12 mouse cellular contexts compared by ENCODE assay signal in genomic region chrX:73343802-73344201, GRCm38 (mm10). TPM values are rescaled to one million over a fixed set of nuclear protein-coding genes. Genes with fewer than 3 reads are reported as not detected.
DNase-seq lines count a peak whose midpoint lies in the region; ATAC-seq and TF ChIP-seq lines count a peak whose summit lies in the region.
"Had no signal": no experiment of that assay in that cellular context is flagged by ENCODE, and none has a peak within 500 bp of the region (broad histone marks: within the 10 kb centered on the region; RNA-seq: fewer than 3 reads in every experiment).

No protein-coding gene starts in this region.

- no peak overlapping the region for H3K9ac ChIP-seq in heart, postnatal 0 days (replicated peaks; ENCODE audit: low read depth, low read length)
- H3K9ac ChIP-seq in hindbrain, postnatal 0 days (replicated peaks; ENCODE audit: low read length), result no peak overlapping the region
- H3K9ac ChIP-seq in midbrain, embryonic 15.5 days, result no peak overlapping the region

- no peak for TF ChIP-seq EP300 in heart, postnatal 0 days (IDR thresholded peaks at IDR 0.05; ENCODE audit: low read depth)

- H3K4me2 ChIP-seq in heart, postnatal 0 days (ENCODE audit: low read depth, low read length), result peak overlapping the region; percentile 67; the same call in 1 of the 2 replicates
- peak overlapping the region; percentile 60 for H3K4me2 ChIP-seq in hindbrain, postnatal 0 days (ENCODE audit: low read depth, low read length)
- H3K4me2 ChIP-seq in midbrain, embryonic 15.5 days, result peak overlapping the region; percentile 60; the same call in 1 of the 2 replicates

- TF ChIP-seq CTCF in heart, postnatal 0 days (IDR thresholded peaks at IDR 0.05; ENCODE audit: low read depth), result no peak
- no peak for TF ChIP-seq CTCF in cortical plate, adult 2 months (IDR thresholded peaks at IDR 0.05; ENCODE audit: extremely low read depth, insufficient read depth, low read length)
- no peak for TF ChIP-seq CTCF in hindbrain, postnatal 0 days (IDR thresholded peaks at IDR 0.05; ENCODE audit: low read depth)

- intact Hi-C loops in heart, postnatal 14 days (cut with DNase I), result loop anchor here (10.0 kb wide), 1 partner anchor 119 kb away; the partner anchor contains the start of gene F8a

- no peaks in the 10 kb centered on the region for H3K27me3 ChIP-seq in heart, postnatal 0 days (ENCODE audit: control insufficient read depth, insufficient read depth, low read length)
- no peaks in the 10 kb centered on the region for H3K27me3 ChIP-seq in hindbrain, postnatal 0 days (ENCODE audit: insufficient read depth, low read length)
- no peaks in the 10 kb centered on the region for H3K27me3 ChIP-seq in midbrain, embryonic 15.5 days (replicated peaks)

- 67% methylated on average over 1 of the region's 1 CpGs for WGBS in heart, postnatal 0 days
- 81% methylated on average over 1 of the region's 1 CpGs for WGBS in hindbrain, postnatal 0 days
- WGBS in midbrain, embryonic 15.5 days, result 67% methylated on average over 1 of the region's 1 CpGs

- H3K4me3 ChIP-seq in heart, postnatal 0 days (ENCODE audit: low read depth, low read length), result no peak overlapping the region
- peak overlapping the region; percentile 83; the same call in 1 of the 2 replicates for H3K4me3 ChIP-seq in cortical plate, adult 2 months (ENCODE audit: insufficient read depth, low read length)
- H3K4me3 ChIP-seq in hindbrain, postnatal 0 days (ENCODE audit: low read length), result no peak overlapping the region
- peak overlapping the region; percentile 52; the same call in 1 of the 2 replicates for H3K4me3 ChIP-seq in midbrain, embryonic 15.5 days

- no peak for TF ChIP-seq POLR2A in cortical plate, adult 2 months (IDR thresholded peaks at IDR 0.05; ENCODE audit: extremely low read depth, insufficient read depth, low read length)

- H3K9me3 ChIP-seq in heart, postnatal 0 days (replicated peaks; ENCODE audit: control insufficient read depth, low read length), result no peaks in the 10 kb centered on the region
- H3K9me3 ChIP-seq in hindbrain, postnatal 0 days (ENCODE audit: low read length), result no peaks in the 10 kb centered on the region
- no peaks in the 10 kb centered on the region for H3K9me3 ChIP-seq in midbrain, embryonic 15.5 days

- no peaks in the 10 kb centered on the region for H3K36me3 ChIP-seq in heart, postnatal 0 days (replicated peaks; ENCODE audit: control insufficient read depth, insufficient read depth, low read length)
- no peaks in the 10 kb centered on the region for H3K36me3 ChIP-seq in hindbrain, postnatal 0 days (ENCODE audit: insufficient read depth, low read length)
- H3K36me3 ChIP-seq in midbrain, embryonic 15.5 days (replicated peaks), result no peaks in the 10 kb centered on the region

- ATAC-seq in heart, postnatal 0 days (ENCODE audit: insufficient read depth, low read depth), result no peak
- no peak for ATAC-seq in hindbrain, postnatal 0 days
- ATAC-seq in midbrain, embryonic 15.5 days (replicated peaks), result no peak

- peaks cover 8% of the 10 kb centered on the region for H3K4me1 ChIP-seq in heart, postnatal 0 days (ENCODE audit: control insufficient read depth, insufficient read depth)
- H3K4me1 ChIP-seq in cortical plate, adult 2 months (ENCODE audit: control insufficient read depth, insufficient read depth, low read length), result peaks cover 2% of the 10 kb centered on the region; the same call in 1 of the 2 replicates
- H3K4me1 ChIP-seq in hindbrain, postnatal 0 days (ENCODE audit: insufficient read depth, low read length), result no peaks in the 10 kb centered on the region
- peaks cover 15% of the 10 kb centered on the region; the same call in 1 of the 2 replicates for H3K4me1 ChIP-seq in midbrain, embryonic 15.5 days

- DNase-seq in heart, postnatal 0 days (ENCODE audit: low spot score), result no peak
- no peak for DNase-seq in heart, postnatal 14 days
- DNase-seq in hindbrain, postnatal 0 days (ENCODE audit: low spot score), result no peak
- DNase-seq in right cerebral cortex, postnatal 10 days (ENCODE audit: low spot score in 2 of 2), result no peak
- no peak for DNase-seq in kidney, postnatal 10 days
- DNase-seq in testis, postnatal 10 days (ENCODE audit: low spot score), result no peak
- DNase-seq: adrenal gland, adult 8-10 months; lung, adult 2 months had no signal

- no peak overlapping the region for H3K27ac ChIP-seq in heart, postnatal 0 days (ENCODE audit: low read depth)
- H3K27ac ChIP-seq in cortical plate, adult 2 months (ENCODE audit: insufficient read depth, low read length), result no peak overlapping the region
- no peak overlapping the region for H3K27ac ChIP-seq in hindbrain, postnatal 0 days
- no peak overlapping the region for H3K27ac ChIP-seq in midbrain, embryonic 15.5 days
- H3K27ac ChIP-seq: kidney, postnatal 0 days had no signal

RNA-seq across cellular contexts. Expression of gene Zfp275, which starts 1.4 kb away (rescaled TPM):
- total RNA-seq in heart, postnatal 0 days (2014; rRNA removed; ENCODE audit: low replicate concordance), result 25.4 and 28.8 TPM in 2 replicates
- polyA plus RNA-seq in heart, postnatal 0 days (2015; fragmentation: Nextera tagmentation; extraction: Ambion mirVana), result 3.2 and 3.3 TPM in 2 replicates
- total RNA-seq in heart, postnatal 14 days (2021), result 1 to 10 TPM; 4.8 to 5.7 TPM
- 17.5 and 17.7 TPM in 2 replicates for polyA plus RNA-seq in cortical plate, adult 2 months (2012; rRNA removed)
- 35.8 and 40.2 TPM in 2 replicates for total RNA-seq in hindbrain, postnatal 0 days (2014; rRNA removed)
- 5.3 and 5.5 TPM in 2 replicates for polyA plus RNA-seq in hindbrain, postnatal 0 days (2015; fragmentation: Nextera tagmentation; extraction: Ambion mirVana)
- 10.3 and 10.5 TPM in 2 replicates for polyA plus RNA-seq in midbrain, embryonic 15.5 days (2015; fragmentation: Nextera tagmentation; extraction: Ambion mirVana)

RNA-seq across cellular contexts. Expression of gene Gm45015, which starts 7.2 kb away (rescaled TPM):
- not detected in 2 replicates for total RNA-seq in heart, postnatal 0 days (2014; rRNA removed; ENCODE audit: low replicate concordance)
- polyA plus RNA-seq in heart, postnatal 0 days (2015; fragmentation: Nextera tagmentation; extraction: Ambion mirVana), result not detected in 2 replicates
- not detected for total RNA-seq in heart, postnatal 14 days (2021)
- not detected in 2 replicates for polyA plus RNA-seq in cortical plate, adult 2 months (2012; rRNA removed)
- not detected in 2 replicates for total RNA-seq in hindbrain, postnatal 0 days (2014; rRNA removed)
- polyA plus RNA-seq in hindbrain, postnatal 0 days (2015; fragmentation: Nextera tagmentation; extraction: Ambion mirVana), result not detected in 2 replicates
- not detected in 2 replicates for polyA plus RNA-seq in midbrain, embryonic 15.5 days (2015; fragmentation: Nextera tagmentation; extraction: Ambion mirVana)
- total RNA-seq: adrenal gland, adult 8-10 months had no signal
- polyA plus RNA-seq: CD4-positive, CD25-positive, alpha-beta regulatory T cell, adult 4 months; kidney, postnatal 0 days; lung, adult 2 months had no signal

RNA-seq across cellular contexts. Expression of gene Xlr5a, which starts 51.0 kb away (rescaled TPM):
- total RNA-seq in heart, postnatal 0 days (2014; rRNA removed; ENCODE audit: low replicate concordance), result not detected in 2 replicates
- polyA plus RNA-seq in heart, postnatal 0 days (2015; fragmentation: Nextera tagmentation; extraction: Ambion mirVana), result not detected in 2 replicates
- total RNA-seq in heart, postnatal 14 days (2021), result not detected
- polyA plus RNA-seq in cortical plate, adult 2 months (2012; rRNA removed), result not detected in 2 replicates
- not detected in 2 replicates for total RNA-seq in hindbrain, postnatal 0 days (2014; rRNA removed)
- polyA plus RNA-seq in hindbrain, postnatal 0 days (2015; fragmentation: Nextera tagmentation; extraction: Ambion mirVana), result not detected in 2 replicates
- polyA plus RNA-seq in midbrain, embryonic 15.5 days (2015; fragmentation: Nextera tagmentation; extraction: Ambion mirVana), result not detected in 2 replicates
- total RNA-seq: adrenal gland, adult 8-10 months had no signal
- polyA plus RNA-seq: CD4-positive, CD25-positive, alpha-beta regulatory T cell, adult 4 months; lung, adult 2 months had no signal

RNA-seq across cellular contexts. Expression of gene Xlr5c, which starts 51.0 kb away (rescaled TPM):
- not detected in 2 replicates for total RNA-seq in heart, postnatal 0 days (2014; rRNA removed; ENCODE audit: low replicate concordance)
- polyA plus RNA-seq in heart, postnatal 0 days (2015; fragmentation: Nextera tagmentation; extraction: Ambion mirVana), result not detected in 2 replicates
- not detected for total RNA-seq in heart, postnatal 14 days (2021)
- not detected in 2 replicates for polyA plus RNA-seq in cortical plate, adult 2 months (2012; rRNA removed)
- not detected in 2 replicates for total RNA-seq in hindbrain, postnatal 0 days (2014; rRNA removed)
- not detected in 2 replicates for polyA plus RNA-seq in hindbrain, postnatal 0 days (2015; fragmentation: Nextera tagmentation; extraction: Ambion mirVana)
- polyA plus RNA-seq in midbrain, embryonic 15.5 days (2015; fragmentation: Nextera tagmentation; extraction: Ambion mirVana), result not detected in 2 replicates
- total RNA-seq: adrenal gland, adult 8-10 months had no signal
- polyA plus RNA-seq: lung, adult 2 months had no signal

RNA-seq across cellular contexts. Expression of gene Gm18336, which starts 54.7 kb away (rescaled TPM):
- not detected in 2 replicates for total RNA-seq in heart, postnatal 0 days (2014; rRNA removed; ENCODE audit: low replicate concordance)
- polyA plus RNA-seq in heart, postnatal 0 days (2015; fragmentation: Nextera tagmentation; extraction: Ambion mirVana), result not detected in 2 replicates
- total RNA-seq in heart, postnatal 14 days (2021), result not detected
- 0.08 and 0.13 TPM in 2 replicates for polyA plus RNA-seq in cortical plate, adult 2 months (2012; rRNA removed)
- 0.14 and 0.16 TPM in 2 replicates for total RNA-seq in hindbrain, postnatal 0 days (2014; rRNA removed)
- polyA plus RNA-seq in hindbrain, postnatal 0 days (2015; fragmentation: Nextera tagmentation; extraction: Ambion mirVana), result 0.06 TPM in 1 of 2 replicates, not detected in the other
- not detected in 2 replicates for polyA plus RNA-seq in midbrain, embryonic 15.5 days (2015; fragmentation: Nextera tagmentation; extraction: Ambion mirVana)
- total RNA-seq: adrenal gland, adult 8-10 months had no signal
- polyA plus RNA-seq: CD4-positive, CD25-positive, alpha-beta regulatory T cell, adult 4 months; kidney, postnatal 0 days had no signal

Comparison
In these comparisons a context has a peak if more than half of its experiments do, and no peak if none do; other contexts are left out.
1. H3K4me3 ChIP-seq: peak in cortical plate, adult 2 months (single experiment) and midbrain, embryonic 15.5 days (single experiment); none in heart, postnatal 0 days (single experiment) and hindbrain, postnatal 0 days (single experiment).
2. Peak in every context shown above with its lines, with median percentiles within 50 percentile points of each other: H3K4me2 ChIP-seq.